Mouse (Mus musculus) frontal cortex, adult 2 months (tissue): Measurements from ENCODE around the gene 2210016L21Rik. TPM values are rescaled to one million over a fixed set of nuclear protein-coding genes. Genes with fewer than 3 reads are reported as not detected.

ENCODE experiments used
- DNase-seq, 2 experiments: peaks; one replicate each; pipeline ENCODE4 v3.0.0; 2022; ENCODE audit warnings: low spot score in 1 of 2; ENCODE audit errors: extremely low spot score in 1 of 2
- polyA plus RNA-seq: library from polyadenylated mRNA; depleted of rRNA; stranded (reverse); fragments of >200 nt; gene quantifications from 2 replicates; pipeline ENCODE4 v1.2.3, GENCODE M21; 2012; rRNA removed

The 2210016L21Rik gene
- polyA plus RNA-seq, 1 experiment: 112 TPM

DNA sequence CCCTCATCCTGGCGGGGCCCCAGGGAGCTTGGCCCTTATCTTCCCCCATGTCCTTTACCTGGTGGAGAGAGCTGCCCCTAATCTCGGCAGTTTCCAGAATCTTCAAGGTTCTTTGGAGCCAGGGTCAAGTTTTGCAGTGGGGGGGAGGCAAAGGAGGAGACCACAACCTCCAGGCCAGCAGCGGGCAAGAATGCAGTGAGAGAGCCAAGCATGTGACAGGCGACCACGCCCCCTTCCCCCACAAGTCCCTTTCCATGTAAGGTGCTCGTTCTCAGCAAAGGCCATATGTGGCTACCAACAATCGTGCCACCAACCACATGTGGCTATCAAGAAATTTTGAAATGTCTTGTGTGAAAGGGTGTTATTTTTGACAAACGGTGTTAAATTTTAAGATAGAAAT is 31.2 kb downstream of the 2210016L21Rik start:
- DNase-seq: no peak

DNA sequence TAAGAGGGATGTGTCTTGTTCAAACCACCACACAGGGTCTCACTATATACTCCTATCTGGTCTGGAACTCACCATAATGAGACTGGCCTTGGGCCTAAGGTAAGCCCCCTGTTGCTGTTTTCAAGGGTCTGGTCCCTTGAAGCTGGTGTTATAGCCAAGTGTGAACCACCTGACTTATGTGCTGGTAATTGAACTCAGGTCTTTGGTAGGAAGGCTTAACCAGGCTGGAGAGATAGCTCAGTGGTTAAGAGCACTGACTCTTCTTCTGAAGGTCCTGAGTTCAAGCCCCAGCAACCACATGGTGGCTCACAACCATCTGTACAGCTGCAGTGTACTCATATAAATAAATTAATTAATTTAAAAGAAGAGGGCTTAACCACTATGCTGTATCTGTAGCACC is 35.0 kb downstream of the 2210016L21Rik start:
- no peak for DNase-seq

GRCm38 (mm10) chr5:114978473-114978872 is 36.5 kb downstream of the 2210016L21Rik start:
- DNase-seq: peak in 1 of 2 experiments; percentile 10

GRCm38 (mm10) chr5:114978888-114979249 is 36.9 kb downstream of the 2210016L21Rik start:
- peak in 1 of 2 experiments; percentile 41 for DNase-seq

DNA sequence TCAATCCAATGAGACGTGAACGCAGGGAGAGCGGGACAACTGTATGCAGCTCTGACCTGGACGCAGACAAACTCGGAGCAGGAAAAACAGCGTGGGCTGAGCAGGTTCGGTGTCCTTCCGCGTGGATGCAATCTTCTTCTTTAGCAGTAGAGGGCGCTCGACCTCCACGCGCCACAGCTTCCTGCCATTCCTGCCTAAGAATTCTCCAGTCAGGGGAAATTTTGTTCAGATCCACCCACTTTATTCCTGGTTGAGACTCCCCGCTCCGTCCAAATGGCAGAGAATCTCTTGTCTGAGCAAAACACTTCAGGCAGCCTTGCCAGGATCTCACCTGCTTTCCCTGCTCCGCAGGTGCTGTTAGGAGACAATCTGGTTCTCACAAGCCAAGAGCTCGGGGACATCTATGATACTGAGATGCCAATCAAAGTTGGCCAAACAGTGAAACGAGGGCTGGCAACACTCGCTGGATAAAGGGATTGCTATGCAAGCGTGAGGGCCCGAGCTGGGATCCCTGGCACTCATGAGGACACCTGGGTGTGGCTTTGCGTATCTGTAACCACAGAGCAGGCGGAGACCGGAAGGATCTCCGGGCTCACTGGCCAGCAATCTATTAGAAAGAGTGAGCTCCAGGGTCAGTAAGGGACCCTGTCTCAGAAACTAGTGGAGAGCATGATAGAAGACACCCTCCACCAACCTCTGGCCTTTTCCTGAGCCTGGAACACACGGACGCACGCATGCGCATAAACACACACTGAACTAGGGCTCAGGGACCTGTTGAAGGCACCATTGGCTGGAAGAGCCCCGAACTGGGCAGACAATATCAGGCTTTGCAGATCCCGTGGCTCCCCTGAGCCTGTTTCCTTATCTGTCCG is 37.5 kb downstream of the 2210016L21Rik start:
- DNase-seq: peak; percentile 41 to 89

DNA sequence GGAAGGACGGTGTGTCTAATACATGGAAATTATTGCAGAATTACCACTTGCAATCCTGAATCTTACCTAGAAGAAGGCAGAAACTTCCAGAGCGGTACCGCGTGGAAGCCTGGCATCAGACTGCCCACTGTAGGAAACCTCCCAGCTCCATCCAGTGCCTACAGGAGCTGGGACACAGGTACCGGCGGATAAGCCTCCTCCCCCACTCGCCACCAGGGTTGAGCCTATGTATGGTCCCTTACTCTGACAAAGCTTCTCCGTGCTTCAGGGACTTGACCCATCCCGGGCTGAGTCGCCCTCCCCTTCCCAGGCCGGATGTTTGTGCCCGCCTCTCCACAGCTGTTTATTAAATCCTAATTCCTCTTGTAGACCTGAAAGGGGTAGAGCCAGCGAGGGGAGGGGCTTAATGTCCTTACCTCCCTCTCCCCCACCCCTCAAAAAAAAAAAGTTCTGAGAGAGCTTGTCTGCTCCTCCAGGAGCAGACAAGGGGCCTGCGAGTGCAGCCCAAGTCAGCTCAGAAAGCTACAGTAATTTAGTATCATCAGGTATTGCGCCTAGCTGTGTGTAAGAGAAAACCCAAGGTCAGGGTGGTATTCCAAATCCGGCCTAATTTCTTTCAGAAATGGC is 38.3 kb downstream of the 2210016L21Rik start:
- DNase-seq: no peak

GRCm38 (mm10) chr5:114982001-114982400 is 40.0 kb downstream of the 2210016L21Rik start:
- DNase-seq: no peak

DNA sequence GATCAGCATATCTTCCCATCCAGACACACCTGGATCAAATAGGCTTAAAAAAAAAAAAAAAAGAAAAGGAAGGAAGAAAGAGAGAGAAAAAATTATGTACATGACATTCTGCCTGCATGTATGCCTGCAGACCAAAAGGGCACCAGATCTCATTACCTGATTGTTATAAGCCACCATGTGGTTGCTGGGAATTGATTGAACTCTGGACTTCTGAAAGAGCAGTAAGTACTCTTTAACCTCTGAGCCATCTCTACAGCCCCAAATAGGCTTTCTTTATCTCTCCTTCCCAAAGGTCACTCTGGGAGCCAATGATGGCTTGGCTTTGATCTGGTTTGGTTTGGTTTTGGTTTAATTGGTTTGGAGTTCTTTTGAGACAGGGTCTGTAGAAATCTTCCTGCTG is 43.1 kb downstream of the 2210016L21Rik start:
- no peak for DNase-seq

DNA sequence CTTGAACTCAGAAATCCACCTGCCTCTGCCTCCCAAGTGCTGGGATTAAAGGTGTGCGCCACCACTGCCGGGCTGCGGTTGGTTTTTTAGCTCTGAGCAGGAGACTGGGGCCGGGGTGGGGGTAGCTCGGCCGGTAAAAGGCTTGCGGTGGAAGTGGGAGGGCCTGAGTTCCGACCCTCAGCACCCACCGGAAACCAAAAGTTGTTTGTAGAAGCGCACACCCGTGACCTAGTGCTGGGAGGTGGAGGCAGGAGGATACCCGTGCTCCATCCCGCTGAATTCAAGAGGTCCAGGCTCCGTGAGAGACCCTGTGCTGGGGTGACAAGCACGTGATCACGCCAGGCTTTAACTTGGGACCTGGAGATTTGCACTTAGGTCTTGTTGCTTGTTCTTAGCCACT is 54.5 kb downstream of the 2210016L21Rik start:
- DNase-seq: no peak

GRCm38 (mm10) chr5:114997327-114997726 is 55.4 kb downstream of the 2210016L21Rik start:
- no peak for DNase-seq

Other genes with a start within 250 kb of the 2210016L21Rik start
- 19.9 and 20.3 TPM in 2 replicates for gene Tchp, start 234.4 kb upstream of the 2210016L21Rik start, polyA plus RNA-seq
- gene Ankrd13a, start 167.5 kb upstream of the 2210016L21Rik start, polyA plus RNA-seq: 32.8 and 33.0 TPM in 2 replicates
- gene Git2, start 166.6 kb upstream of the 2210016L21Rik start, polyA plus RNA-seq: 48.1 and 49.1 TPM in 2 replicates
- gene 1500011B03Rik, start 118.7 kb upstream of the 2210016L21Rik start, polyA plus RNA-seq: 223 and 253 TPM in 2 replicates
- gene 4930519G04Rik, start 88.5 kb upstream of the 2210016L21Rik start, polyA plus RNA-seq: not detected in 2 replicates
- 0.25 and 0.40 TPM in 2 replicates for gene Gm9936, start 83.5 kb upstream of the 2210016L21Rik start, polyA plus RNA-seq
- 8.3 and 8.7 TPM in 2 replicates for gene Oasl2, start 45.2 kb upstream of the 2210016L21Rik start, polyA plus RNA-seq
- 0.48 and 0.78 TPM in 2 replicates for gene Oasl1, start 18.9 kb upstream of the 2210016L21Rik start, polyA plus RNA-seq
- gene Hnf1a, start 28.9 kb downstream of the 2210016L21Rik start, polyA plus RNA-seq: not detected in 2 replicates
- 70.2 and 71.3 TPM in 2 replicates for gene Sppl3, start 69.0 kb downstream of the 2210016L21Rik start, polyA plus RNA-seq
- not detected in 2 replicates for gene Gm10401, start 156.1 kb downstream of the 2210016L21Rik start, polyA plus RNA-seq
- gene Acads, start 177.2 kb downstream of the 2210016L21Rik start, polyA plus RNA-seq: 13.1 and 14.9 TPM in 2 replicates
- 27.9 and 28.9 TPM in 2 replicates for gene Unc119b, start 192.8 kb downstream of the 2210016L21Rik start, polyA plus RNA-seq
- gene Mlec, start 216.0 kb downstream of the 2210016L21Rik start, polyA plus RNA-seq: 66.5 and 67.1 TPM in 2 replicates